Mouse (Mus musculus): ENCODE data around the gene Gm21173. TPM values are rescaled to one million over a fixed set of nuclear protein-coding genes. Genes with fewer than 3 reads are reported as not detected.

The Gm21173 gene
- total RNA-seq (2023), result not detected

GRCm38 (mm10) chrY:76761300-76761699 is at the start of gene Gm21173:
Gm21173 (plus strand) TSS chrY:76761600.

